Mouse (Mus musculus): ENCODE results near the gene Pcbp4.

DNA sequence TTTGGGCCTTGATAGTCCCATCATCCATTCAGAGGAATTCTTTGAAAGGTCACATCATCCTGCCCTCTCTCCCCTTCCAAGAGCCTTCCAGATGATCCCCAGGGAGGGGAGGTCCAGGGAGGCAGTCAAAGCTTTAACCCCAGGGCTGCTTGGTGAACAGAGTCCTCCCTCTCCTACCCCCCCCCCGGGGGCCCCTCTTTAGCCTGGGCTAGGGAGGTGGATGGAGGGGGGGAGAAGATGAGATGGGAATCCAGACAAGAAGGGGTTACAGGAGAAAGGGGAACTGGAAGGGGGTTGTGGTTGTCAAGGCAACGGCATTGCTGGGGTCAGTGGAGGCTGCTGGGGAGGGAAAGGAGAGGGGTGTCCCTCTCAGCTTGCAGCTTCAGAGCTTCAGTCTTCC is 32.5 kb upstream of the Pcbp4 start:
- TF ChIP-seq GATA1 (IDR thresholded peaks at IDR 0.05; ENCODE audit: borderline replicate concordance, low read length) (no peak), FLI1 (IDR thresholded peaks at IDR 0.05; ENCODE audit: low read length) (no peak)

All from megakaryocyte, embryonic 14.5 days (primary cell).